Mouse (Mus musculus) megakaryocyte, adult 5-6 weeks (primary cell): ENCODE data around the gene H2-K1. TPM values are rescaled to one million over a fixed set of nuclear protein-coding genes. Genes with fewer than 3 reads are reported as not detected.
"Not testable (repeated sequence)": the region's sequence is repeated elsewhere in the genome, so short reads cannot be mapped to it uniquely, and the experiment has no call there.

ENCODE experiments used
- ATAC-seq: 2 replicates; pipeline ENCODE4 v1.8.0; 2016; ENCODE audit warnings: mild to moderate bottlenecking, inconsistent platforms; ENCODE audit not compliant: poor library complexity, severe bottlenecking
- total RNA-seq, 2 experiments: library from RNA; stranded (forward) in 1 of 2; stranded (reverse) in 1 of 2; fragments of 153-499, 151-499 nt in 1 of 2; fragments of 221-1000, 200-1000 nt in 1 of 2; gene quantifications; 2 replicates each; pipeline versions ENCODE4 v1.2.3 to v1.2.4; 2015 to 2017

The H2-K1 gene
- total RNA-seq, 2 experiments from 2014 or later: 668 to 868 TPM

- ATAC-seq: peak; percentile 79
Observed at GRCm38 (mm10) chr17:33991788-33992664, 8.1 kb downstream of the H2-K1 start.

DNA sequence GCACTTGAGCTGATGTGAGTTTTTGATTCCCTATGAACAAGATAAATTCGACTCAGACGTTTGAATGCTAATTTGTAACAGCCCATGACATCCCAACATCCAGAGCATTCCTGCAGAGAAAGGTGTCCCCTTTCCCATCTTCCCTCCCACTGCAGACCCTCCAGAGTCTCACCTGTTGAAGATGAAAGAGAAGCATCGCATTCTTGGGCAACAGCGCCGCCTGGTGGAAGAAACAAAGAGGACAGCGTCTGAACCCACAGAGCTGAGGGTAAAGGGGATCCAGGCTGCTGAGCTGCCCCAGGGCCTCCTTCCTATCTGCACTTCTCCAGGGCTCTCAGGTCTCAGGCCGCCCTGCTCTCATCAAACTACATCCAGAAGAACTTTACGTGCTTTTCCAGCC, 18.0 kb downstream of the H2-K1 start:
- not testable (repeated sequence) for ATAC-seq

DNA sequence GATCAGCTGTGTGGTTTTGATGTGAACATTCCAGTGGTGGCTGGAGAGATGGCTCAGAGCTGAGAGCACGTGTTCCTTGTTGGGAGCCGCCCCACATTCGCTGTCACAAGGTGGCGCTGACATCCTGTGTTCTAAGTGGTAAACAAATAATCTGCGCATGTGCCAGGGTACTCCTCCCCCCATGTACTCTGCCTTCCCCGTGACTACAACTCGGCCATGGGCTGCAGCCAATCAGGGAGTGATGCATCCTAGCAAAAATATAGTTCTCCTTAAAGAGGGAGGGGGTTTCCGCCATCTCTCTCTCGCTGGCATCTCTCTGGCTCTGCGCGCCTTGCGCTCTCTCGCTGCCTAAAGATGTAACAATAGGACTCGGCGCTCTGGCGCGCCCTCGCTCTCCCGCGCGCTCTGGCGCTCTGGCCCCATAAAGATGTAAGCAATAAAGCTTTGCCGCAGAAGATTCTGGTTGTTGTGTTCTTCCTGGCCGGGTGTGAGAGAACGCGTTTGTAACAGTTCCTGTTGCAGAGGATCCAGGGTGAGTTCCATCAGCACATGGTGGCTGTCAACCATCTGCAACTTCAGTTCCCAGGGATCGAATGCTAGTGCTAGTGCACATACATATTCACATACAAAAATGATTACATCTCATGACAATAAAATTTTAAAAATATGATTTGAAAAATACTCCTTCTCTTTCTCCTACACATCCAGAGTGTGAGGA, 18.8 kb downstream of the H2-K1 start:
- ATAC-seq: peak; percentile 65

DNA sequence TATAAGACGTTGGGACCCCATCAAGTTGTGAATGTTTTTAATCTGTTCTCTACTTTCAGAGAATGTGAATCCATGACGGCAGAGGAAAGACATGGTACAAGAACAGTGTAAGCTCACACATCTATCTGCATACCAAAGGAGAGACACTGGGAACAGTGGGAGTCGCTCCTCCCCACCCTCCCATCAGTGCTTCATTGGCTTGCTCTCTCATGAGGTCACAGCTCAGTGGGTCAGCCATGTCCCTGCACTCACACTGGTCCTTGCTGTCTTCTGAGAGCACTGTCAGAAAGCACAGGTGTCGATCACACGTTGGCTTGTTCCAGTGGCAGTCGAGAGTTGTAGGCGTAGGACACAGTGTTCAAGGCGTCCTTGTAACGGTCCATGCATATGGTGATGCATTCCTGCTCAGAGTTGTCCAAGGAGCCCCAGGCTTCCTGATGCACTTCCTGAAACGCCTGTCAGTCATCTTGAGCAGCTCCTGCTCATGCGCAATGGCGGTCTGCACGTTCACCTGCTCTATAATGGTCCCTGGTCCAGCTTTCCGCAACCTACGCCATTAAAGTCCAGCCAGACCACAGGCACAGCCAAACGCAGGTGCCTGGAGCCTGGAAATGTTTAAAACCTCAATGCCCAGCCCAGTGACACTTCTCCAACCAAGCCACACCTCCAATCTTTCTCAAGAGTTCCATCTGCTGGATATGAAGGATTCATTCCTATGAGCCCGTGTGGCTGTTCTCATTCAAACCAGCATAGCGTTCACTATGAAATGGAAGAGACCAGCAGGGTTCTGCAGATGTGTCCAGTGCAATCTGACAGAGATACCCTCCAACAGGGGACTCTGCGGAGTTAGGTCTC, 19.7 kb downstream of the H2-K1 start:
- ATAC-seq: no peak

- no peak for ATAC-seq
Observed at GRCm38 (mm10) chr17:33979512-33980050, 20.6 kb downstream of the H2-K1 start.

DNA sequence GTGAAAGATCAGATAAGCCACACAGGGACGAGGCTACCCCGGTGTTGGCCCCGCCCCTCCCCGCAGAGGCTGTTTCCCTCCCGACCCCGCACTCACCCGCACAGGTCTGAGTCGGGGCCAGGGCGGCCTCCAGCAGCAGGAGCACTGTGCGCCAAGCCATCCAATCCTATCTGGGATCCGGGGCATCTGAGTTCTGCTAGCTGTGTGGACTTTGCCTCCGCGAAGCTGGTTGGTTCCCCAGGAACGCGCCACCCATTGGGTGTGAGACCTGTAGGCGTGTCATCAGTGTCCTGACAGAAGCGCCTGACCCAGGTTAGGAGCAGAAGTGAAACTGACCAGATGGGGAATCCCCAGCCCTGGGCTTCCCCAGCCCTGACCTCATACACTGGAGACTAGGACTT, 21.5 kb downstream of the H2-K1 start:
- peak; percentile 93 for ATAC-seq

DNA sequence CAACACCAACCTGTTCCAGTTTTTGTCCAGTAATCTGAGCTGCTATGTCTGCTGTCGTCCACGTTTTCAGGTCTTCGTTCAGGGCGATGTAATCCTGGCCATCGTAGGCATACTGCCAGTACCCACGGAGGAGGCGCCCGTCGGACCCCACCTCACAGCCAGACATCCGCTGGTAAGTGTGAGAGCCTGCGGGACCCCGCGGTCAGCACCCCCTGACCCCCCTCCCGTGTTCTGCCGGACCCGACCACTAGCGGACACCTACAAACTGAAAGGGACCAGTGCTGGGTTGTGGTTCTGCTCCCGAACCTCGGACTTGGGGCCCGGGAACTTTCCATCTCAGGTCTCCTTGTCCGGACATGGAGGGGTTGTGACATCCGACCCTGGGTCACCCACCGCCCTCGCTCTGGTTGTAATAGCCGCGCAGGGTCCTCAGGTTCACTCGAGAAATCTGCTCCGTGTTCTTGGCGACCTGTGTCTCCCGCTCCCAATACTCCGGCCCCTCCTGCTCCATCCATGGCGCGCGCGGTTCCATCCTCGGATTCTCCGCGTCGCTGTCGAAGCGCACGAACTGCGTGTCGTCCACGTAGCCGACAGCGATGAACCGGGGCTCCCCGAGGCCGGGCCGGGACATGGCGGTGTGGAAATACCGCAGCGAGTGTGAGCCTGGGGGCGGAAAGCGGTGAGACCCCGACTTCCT, 22.1 kb downstream of the H2-K1 start:
- ATAC-seq: no peak

- ATAC-seq: no peak
Observed at GRCm38 (mm10) chr17:33973572-33973971, 26.6 kb downstream of the H2-K1 start.

DNA sequence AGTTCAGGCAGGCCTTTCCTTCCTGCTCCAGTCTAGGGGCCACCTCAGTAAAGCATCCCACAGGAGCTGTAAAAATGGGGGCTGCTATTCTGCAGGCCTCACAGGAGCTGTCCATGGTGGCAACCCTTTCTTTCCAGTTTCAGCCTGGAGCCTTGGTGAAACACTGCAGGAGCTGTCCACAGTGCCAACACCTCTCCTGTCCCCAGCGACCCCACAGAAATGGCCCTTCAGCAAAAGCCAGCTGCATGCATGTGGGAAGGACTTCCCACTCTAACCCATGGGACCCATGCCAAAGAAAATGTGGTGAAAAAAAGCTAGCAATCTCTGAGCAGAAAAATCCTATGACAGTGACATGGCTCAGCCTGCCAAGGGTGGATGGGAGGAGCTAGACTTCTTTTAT, 27.5 kb downstream of the H2-K1 start:
- ATAC-seq: no peak

GRCm38 (mm10) chr17:33969394-33969793, 30.8 kb downstream of the H2-K1 start:
- ATAC-seq: no peak

DNA sequence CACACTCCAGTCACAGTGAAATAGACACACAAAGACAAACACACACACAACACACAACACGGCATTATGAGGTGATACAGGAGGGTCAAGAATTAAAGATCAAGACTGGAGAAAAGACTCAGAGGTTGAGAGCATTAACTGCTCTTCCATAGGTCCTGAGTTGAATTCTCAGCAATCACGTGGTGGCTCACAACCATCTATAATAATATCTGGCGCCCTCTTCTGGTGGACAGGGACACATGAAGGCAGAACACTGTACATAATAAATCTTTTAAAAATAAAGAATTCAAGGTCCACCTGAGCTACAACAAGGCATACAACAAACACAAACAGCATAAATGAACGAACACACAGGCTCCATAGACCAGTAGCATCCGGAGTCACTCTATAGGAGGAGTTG, 31.2 kb downstream of the H2-K1 start:
- ATAC-seq: peak; percentile 23; the same call in 1 of the 2 replicates

GRCm38 (mm10) chr17:33968489-33968888, 31.7 kb downstream of the H2-K1 start:
- ATAC-seq: peak; percentile 99

DNA sequence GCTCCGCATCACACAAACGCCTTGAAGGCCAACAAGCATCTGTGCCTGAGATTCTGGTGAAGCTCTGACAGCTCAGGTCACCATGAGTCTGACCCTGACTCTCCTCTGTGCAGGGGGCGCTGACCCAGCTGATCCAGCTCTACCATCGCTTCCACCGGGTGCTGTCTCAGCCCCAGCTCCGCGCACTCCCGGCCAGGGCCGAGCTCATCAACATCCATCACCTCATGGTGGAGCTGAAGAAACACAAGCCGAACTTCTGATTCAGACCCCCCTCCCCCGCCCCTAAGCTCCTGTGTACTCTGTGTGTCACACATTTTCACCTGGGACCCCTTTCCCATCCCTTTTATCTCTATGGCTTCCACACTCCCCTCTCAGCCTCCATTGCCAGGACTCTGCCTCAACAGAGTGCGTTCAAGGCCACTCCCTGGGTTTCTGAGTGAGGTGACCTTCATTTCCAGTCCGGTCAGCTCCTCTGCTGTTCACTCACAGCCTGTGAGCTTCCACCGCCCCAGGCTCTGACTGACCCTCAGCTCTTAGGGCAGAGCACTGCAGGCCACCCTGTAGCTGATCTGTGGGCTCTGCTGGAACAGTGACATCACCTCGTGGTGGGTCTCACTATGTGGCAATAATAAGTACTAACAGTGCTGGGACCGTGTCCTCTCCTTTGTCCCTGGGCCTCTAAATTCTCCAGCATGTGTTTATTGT, 34.1 kb downstream of the H2-K1 start:
- no peak for ATAC-seq

GRCm38 (mm10) chr17:33965082-33965845, 34.9 kb downstream of the H2-K1 start:
- ATAC-seq: no peak

- no peak for ATAC-seq
Observed at GRCm38 (mm10) chr17:33962876-33963275, 37.3 kb downstream of the H2-K1 start.

DNA sequence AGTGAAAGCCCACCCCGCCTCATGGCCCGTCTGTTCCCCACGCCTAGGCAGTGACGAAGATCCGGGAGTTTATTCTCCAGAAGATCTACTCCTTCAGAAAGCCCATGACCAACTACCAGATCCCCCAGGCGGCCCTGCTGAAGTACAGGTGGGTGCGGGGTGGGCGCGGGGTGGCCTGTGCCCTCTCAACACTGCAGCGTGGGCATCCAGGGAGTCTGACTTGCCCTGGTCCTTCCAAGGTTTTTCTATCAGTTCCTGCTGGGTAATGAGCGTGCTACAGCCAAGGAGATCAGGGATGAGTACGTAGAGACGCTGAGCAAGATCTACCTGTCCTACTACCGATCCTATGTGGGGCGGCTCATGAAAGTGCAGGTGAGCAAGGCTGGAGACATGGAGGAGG, 40.2 kb downstream of the H2-K1 start:
- ATAC-seq: no peak

DNA sequence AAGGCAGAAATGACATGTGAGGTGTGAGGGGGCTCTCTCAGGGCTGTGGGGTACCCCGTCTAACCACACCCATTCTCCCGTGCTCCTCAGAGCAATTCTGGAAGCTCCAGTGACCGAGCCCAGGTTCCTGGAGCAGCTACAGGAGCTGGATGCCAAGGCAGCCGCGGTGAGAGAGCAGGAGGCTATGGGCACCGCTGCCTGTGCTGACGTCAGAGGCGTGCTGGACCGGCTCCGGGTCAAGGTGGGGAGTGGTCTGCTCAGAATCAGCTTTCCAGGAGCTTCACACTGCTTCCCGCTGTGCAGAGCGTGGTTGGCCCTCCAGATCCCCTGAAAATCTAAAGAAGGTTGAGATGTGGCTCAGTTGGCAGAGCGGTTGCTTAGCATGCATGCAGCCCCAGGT, 41.0 kb downstream of the H2-K1 start:
- ATAC-seq: no peak

- ATAC-seq: no peak
Observed at GRCm38 (mm10) chr17:33958451-33958850, 41.7 kb downstream of the H2-K1 start.

- ATAC-seq: no peak
Observed at GRCm38 (mm10) chr17:33957493-33957892, 42.7 kb downstream of the H2-K1 start.
